Mouse (Mus musculus): Measurements from ENCODE around the gene Zfp513.
A peak's percentile ranks its signal among the peaks of the same experiment; 100 is the strongest.

Zfp513 gene

GRCm38 (mm10) chr5:31200327-31200768 is 1.8 kb downstream of the Zfp513 start:
- DNase-seq (ENCODE audit: low spot score in 2 of 2), result no peak

DNA sequence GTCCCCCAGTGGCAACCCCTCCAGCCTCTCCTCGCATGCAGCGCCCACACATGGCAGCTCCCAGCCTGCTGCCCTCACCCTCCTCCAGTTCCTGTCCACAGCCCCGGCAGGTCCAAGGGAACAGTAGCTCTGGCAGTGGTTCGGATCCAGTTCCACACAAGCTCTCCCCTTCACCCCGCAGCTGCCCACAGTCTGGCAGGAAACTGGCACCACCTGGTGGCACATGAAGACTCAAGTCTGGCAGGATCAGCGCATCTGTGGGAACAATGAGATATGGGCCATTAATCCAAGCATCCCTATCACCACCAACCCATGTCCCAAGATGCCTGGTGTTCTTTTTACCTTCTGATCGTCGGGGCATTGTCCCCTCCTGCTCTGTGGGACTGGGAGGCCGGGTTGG is 2.2 kb downstream of the Zfp513 start:
- no peak for DNase-seq (ENCODE audit: low spot score in 2 of 2)

- no peak for DNase-seq (ENCODE audit: low spot score in 2 of 2)
Measured at GRCm38 (mm10) chr5:31199321-31199892, 2.7 kb downstream of the Zfp513 start.

GRCm38 (mm10) chr5:31198616-31199320 is 3.3 kb downstream of the Zfp513 start:
- DNase-seq (ENCODE audit: low spot score in 2 of 2), result no peak

DNA sequence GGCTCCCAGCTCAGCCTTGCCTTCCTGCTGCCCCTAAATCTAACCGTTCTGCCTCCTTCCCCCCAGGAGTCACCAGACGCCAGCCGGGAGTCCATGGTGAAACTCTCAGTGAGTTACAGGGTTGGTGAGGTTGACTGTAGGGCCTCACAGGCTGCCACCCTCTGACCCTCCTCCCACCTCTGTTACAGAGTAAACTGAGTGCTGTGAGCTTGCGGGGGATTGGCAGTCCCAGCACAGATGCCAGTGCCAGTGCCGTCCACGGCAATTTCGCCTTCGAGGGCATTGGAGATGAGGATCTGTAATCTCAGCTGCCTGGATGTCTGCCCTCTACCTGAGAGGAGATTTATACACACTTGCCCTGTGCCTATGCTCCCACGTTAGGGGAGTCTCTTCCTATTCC is 3.9 kb downstream of the Zfp513 start:
- DNase-seq (ENCODE audit: low spot score in 2 of 2), result no peak

- no peak for DNase-seq (ENCODE audit: low spot score in 2 of 2)
Measured at GRCm38 (mm10) chr5:31197072-31197471, 5.0 kb downstream of the Zfp513 start.

DNA sequence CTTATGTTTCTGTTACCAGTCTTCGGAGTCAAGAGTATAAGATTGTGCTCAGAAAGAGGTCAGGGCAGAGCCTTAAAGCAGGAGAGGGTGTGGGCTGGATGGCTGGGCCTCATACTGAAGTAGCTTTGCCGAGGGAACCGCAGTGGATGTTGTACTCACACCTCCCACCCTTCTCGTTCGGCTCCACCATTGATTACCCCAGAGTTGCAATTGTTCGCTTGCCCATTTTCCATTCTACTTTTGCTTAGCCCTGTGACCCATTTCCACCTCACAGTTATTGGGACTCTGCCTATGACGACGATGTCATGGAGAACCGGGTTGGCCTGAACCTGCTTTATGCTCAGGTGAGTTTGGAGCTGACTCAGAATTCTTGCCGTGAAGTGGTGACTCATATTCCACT is 5.9 kb downstream of the Zfp513 start:
- DNase-seq (ENCODE audit: low spot score in 2 of 2), result no peak

GRCm38 (mm10) chr5:31195671-31196070 is 6.4 kb downstream of the Zfp513 start:
- DNase-seq (ENCODE audit: low spot score in 2 of 2), result no peak

- DNase-seq (ENCODE audit: low spot score in 2 of 2), result no peak
Measured at GRCm38 (mm10) chr5:31194486-31195485, 7.3 kb downstream of the Zfp513 start.

- DNase-seq (ENCODE audit: low spot score in 2 of 2), result no peak
Measured at GRCm38 (mm10) chr5:31193631-31194281, 8.3 kb downstream of the Zfp513 start.

DNA sequence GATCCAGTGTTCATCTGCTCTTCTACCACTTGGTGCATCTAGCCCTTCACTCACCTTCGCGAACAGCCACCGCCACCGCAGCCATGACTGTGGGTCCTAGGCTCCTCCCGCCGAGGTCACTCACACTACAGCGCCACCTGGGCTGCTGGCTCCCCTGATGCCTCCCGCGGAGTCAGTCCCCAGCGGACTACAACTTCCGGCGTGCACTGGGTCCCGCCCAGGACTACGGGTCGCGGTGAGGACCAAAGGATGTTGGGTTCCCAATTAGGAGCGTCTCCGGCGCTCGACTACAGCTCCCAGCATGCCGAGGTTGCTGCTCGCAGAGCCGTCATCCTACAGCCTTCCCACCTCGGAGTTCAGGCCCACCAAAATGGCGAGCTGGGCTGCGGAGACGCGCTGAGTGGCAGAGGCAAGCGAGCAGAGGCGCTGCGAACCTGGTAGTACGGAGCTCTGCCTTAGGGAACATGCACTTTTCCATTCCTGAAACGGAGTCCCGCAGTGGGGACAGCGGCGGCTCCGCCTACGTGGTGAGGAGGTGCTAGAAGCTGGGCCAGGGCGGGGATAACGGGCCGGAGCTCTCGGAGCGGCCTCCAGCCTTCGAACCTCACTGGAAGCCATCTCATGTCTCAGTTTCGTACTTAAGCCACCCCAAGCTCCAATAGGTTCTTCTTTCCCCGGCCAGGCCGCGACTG is 9.0 kb downstream of the Zfp513 start, which contains the start of the genes Snx17 and Eif2b4:
Gene Snx17, plus strand, starts transcription at position 289 of the 692 bp plus-strand sequence.
Gene Eif2b4, minus strand, starts transcription at position 492 of the 692 bp plus-strand sequence.
- peak; percentile 99 for DNase-seq (ENCODE audit: low spot score in 2 of 2)

- no peak for DNase-seq (ENCODE audit: low spot score in 2 of 2)
Measured at GRCm38 (mm10) chr5:31192045-31192938, 9.8 kb downstream of the Zfp513 start.

DNA sequence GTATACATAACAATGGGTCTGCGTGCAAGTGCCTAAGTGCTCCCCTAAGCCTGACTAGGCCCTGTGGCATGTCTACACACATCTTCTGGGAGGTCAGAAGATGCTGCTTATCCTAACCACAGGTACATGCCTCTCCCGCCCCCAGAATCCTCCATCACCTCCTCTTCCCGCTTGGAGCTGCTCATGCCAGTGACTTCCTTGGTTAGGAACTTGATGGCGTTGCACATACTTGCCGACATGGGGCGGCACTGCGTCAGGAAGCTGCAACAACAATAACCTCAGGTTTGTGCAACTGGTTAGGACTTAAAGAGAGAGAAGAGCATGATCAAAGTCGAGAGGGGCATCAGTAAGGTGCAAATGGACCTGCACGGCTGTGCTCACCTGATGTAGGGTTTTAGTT is 11.9 kb downstream of the Zfp513 start:
- DNase-seq (ENCODE audit: low spot score in 2 of 2), result no peak

DNA sequence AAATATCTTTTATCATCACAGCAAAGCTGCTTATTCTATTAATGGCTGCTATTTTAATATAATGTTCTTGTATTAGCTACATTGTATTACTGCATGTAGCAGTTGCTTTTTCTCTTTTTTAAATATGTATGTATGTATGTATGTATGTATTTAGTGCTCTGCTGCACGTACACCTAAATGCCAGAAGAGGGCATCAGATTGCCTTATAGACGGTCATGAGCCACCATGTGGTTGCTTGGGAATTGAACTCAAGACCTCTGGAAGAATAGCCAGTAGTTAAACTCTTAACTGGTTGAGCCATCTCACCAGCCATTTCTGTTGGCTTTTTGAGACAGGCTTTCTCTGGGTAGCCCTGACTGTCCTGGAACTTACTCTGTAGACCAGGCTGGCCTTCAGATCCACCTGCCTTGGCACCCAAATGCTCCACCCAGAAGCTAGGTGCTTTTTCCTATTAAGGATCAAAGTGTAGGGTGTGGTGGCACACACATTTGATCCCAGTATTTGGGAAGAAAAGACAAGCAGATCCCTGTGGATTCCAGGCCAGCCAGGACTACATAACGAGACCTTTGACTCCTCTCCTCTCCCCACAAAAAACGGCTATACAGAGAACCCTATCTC is 13.8 kb downstream of the Zfp513 start:
- no peak for DNase-seq (ENCODE audit: low spot score in 2 of 2)

DNA sequence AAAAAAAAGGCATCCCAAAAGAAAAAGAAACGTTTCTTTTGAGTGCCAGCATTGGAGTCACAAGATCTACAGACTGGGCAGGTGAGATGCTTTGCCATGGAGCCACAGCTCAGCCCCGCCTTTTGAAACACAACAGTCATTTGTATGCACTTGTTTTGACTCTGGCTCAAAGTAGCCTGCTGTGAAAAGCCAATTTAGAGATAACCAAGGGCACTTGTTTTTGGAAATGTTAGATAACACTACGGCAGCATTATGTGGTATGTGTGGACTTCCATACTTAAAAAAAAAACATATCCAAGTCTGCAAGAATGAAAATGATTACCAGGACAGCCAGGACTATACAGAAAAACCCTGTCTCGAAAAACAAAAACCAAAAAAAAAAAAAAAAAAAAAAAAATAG is 18.4 kb downstream of the Zfp513 start:
- DNase-seq (ENCODE audit: low spot score in 2 of 2), result no peak

GRCm38 (mm10) chr5:31181183-31181770 is 20.8 kb downstream of the Zfp513 start:
- no peak for DNase-seq (ENCODE audit: low spot score in 2 of 2)

GRCm38 (mm10) chr5:31179766-31180630 is 22.1 kb downstream of the Zfp513 start, which contains the start of the genes Gm29609 and Gtf3c2:
Gene Gm29609 (minus strand): TSS chr5:31179911.
Gene Gtf3c2 (minus strand): TSS chr5:31180144.
- DNase-seq (ENCODE audit: low spot score in 2 of 2), result peak; percentile 94 to 96

DNA sequence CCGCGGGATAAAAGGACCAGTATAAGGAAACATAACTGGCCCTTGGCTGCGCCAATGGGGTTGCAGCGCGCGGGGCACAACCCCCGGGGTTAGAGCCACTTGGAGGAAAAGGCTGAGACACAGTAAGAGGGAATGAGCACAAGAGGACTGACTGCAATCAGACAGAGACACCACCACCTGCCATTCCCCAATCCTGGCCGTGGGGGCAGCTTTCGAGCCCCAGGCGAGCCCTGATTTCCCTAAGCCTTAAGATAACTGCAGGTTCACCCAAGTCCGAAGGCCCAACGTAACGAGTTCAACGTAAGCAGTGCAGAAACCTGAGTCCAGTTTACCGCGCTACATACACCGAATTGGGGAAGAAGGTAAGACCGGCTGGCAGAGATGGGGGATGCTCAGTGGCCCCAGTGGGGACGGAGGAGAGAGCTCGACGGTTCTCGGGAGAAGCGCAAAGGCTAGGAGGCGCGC is 22.8 kb downstream of the Zfp513 start:
- DNase-seq (ENCODE audit: low spot score in 2 of 2), result no peak

Data from frontal cortex, postnatal 25 days (tissue).